In the genomic region with DNA sequence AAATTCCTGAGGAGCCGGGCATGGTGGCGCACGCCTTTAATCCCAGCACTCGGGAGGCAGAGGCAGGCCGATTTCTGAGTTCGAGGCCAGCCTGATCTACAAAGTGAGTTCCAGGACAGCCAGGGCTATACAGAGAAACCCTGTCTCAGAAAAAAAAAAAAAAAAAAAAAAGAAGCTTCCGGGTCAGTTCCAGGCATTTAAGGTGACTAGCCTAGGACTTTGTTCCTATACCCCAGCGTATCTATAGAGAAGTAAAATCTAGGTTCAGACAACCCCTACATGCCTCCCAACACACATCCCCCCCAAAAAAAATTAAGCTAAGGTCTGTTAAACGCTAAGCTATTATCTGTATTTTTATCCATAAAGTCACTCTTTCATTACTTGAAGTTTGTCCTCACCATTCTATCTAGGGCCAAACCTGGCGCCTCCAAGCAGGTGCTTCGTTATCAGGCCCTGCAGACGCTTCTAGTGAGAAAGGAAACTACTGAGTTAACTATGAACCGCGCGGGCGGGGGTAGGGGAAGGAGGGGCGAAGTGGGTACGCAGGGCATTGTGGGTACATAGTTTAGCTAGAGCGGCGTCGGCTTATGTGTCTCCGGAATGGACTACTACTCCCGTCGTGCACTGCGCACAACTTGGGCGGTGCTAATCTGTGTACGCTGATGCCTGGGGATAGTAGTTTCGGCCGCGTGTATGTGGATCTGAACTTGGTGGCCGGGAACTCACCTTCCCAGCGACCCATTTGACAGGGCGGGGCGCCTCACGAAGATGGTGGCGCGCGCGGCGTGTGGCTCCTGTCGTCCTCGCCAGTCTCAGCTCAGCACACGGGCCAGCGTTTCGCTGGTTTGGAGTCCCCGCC, we compare ENCODE assay signal across 8 mouse cellular contexts. TPM values are rescaled to one million over a fixed set of nuclear protein-coding genes. Genes with fewer than 3 reads are reported as not detected.
A peak's percentile ranks its signal among the peaks of the same experiment; 100 is the strongest.
DNase-seq lines count a peak whose midpoint lies in the region; ATAC-seq and TF ChIP-seq lines count a peak whose summit lies in the region.

A gene (plus strand): TSS at position 669 of the 859 bp plus-strand sequence.

- no peaks in the 10 kb centered on the region for H3K9me3 ChIP-seq in hindbrain, postnatal 0 days (ENCODE audit: low read length)

- peak within 1 kb of the TSS; percentile 91 for H3K4me2 ChIP-seq in hindbrain, postnatal 0 days (ENCODE audit: low read depth, low read length)

- H3K9ac ChIP-seq in hindbrain, postnatal 0 days (replicated peaks; ENCODE audit: low read length), result peak within 1 kb of the TSS; percentile 49

- no peaks in the 10 kb centered on the region for H3K27me3 ChIP-seq in hindbrain, postnatal 0 days (ENCODE audit: insufficient read depth, low read length)

- peaks cover 9% of the 10 kb centered on the region; the same call in 1 of the 2 replicates for H3K4me1 ChIP-seq in hindbrain, postnatal 0 days (ENCODE audit: insufficient read depth, low read length)

- WGBS in hindbrain, postnatal 0 days, result 15% methylated on average over 46 of the region's 46 CpGs

- H3K36me3 ChIP-seq in hindbrain, postnatal 0 days (ENCODE audit: insufficient read depth, low read length), result peaks cover 27% of the 10 kb centered on the region

- peak; percentile 99 for DNase-seq in ZHBTc4 (ENCODE audit: low read depth, low spot score)
- DNase-seq in gastrocnemius, adult 2 months, result peak; percentile 97
- peak; percentile 99 for DNase-seq in hindbrain, postnatal 0 days (ENCODE audit: low spot score)
- peak; percentile 95 to 97 for DNase-seq in left cerebral cortex, adult 2 months (ENCODE audit: extremely low spot score in 1 of 2, low spot score in 2 of 2)
- DNase-seq in right cerebral cortex, adult 2 months (ENCODE audit: low spot score in 2 of 2), result peak; percentile 99
- peak; percentile 97 for DNase-seq in urinary bladder, postnatal 14 days (ENCODE audit: low spot score)

- no peak for TF ChIP-seq CTCF in gastrocnemius, adult 2 months (IDR thresholded peaks at IDR 0.05)
- no peak for TF ChIP-seq CTCF in hindbrain, postnatal 0 days (IDR thresholded peaks at IDR 0.05; ENCODE audit: low read depth)
- TF ChIP-seq CTCF in left cerebral cortex, adult 2 months (IDR thresholded peaks at IDR 0.05), result no peak

- intact Hi-C loops in gastrocnemius, adult 2 months (cut with DNase I), result no loop called here
- intact Hi-C loops in left cerebral cortex, adult 2 months (cut with DNase I), result loop anchor here (1.0 kb wide), 1 partner anchor 25 kb away; no protein-coding TSS in a partner anchor

- peak within 1 kb of the TSS; percentile 98 for H3K4me3 ChIP-seq in gastrocnemius, adult 2 months
- peak within 1 kb of the TSS; percentile 64 for H3K4me3 ChIP-seq in hindbrain, postnatal 0 days (ENCODE audit: low read length)
- peak within 1 kb of the TSS; percentile 81 for H3K4me3 ChIP-seq in left cerebral cortex, adult 2 months

- H3K27ac ChIP-seq in gastrocnemius, adult 2 months, result peak within 1 kb of the TSS; percentile 96
- no peak within 1 kb of the TSS; the same call in 1 of the 2 replicates for H3K27ac ChIP-seq in hindbrain, postnatal 0 days
- peak within 1 kb of the TSS; percentile 70 for H3K27ac ChIP-seq in left cerebral cortex, adult 2 months

- ATAC-seq in common myeloid progenitor, adult 5-6 weeks (replicated peaks; ENCODE audit: low read depth, poor library complexity, severe bottlenecking), result peak; percentile 95
- ATAC-seq in hindbrain, postnatal 0 days, result peak; percentile 98
- peak; percentile 97 for ATAC-seq in megakaryocyte, adult 5-6 weeks (ENCODE audit: poor library complexity, severe bottlenecking)

RNA-seq across cellular contexts. Expression of the gene that starts here (rescaled TPM):
- total RNA-seq in common myeloid progenitor, adult 5-6 weeks (2017), result 59.3 and 59.7 TPM in 2 replicates
- 10 to 100 TPM; 48.5 to 50.4 TPM for total RNA-seq in gastrocnemius, adult 2 months (2021)
- total RNA-seq in hindbrain, postnatal 0 days (2014; rRNA removed), result 7.6 and 10.9 TPM in 2 replicates
- 9.0 and 9.3 TPM in 2 replicates for polyA plus RNA-seq in hindbrain, postnatal 0 days (2015; fragmentation: Nextera tagmentation; extraction: Ambion mirVana)
- total RNA-seq in left cerebral cortex, adult 2 months (2021), result 10 to 100 TPM; 10.5 to 10.9 TPM
- total RNA-seq in megakaryocyte, adult 5-6 weeks (2015), result 6.8 and 11.1 TPM in 2 replicates
- 8.7 and 9.9 TPM in 2 replicates for total RNA-seq in megakaryocyte, adult 5-6 weeks (2017)
